Mouse (Mus musculus) retina, postnatal 7 days (tissue): ENCODE results near the gene Magoh.

Experiments
- DNase-seq: peaks from one replicate; pipeline ENCODE4 v3.0.0-alpha.2; 2012; ENCODE audit warnings: low read depth, low spot score

Gene Magoh

DNA sequence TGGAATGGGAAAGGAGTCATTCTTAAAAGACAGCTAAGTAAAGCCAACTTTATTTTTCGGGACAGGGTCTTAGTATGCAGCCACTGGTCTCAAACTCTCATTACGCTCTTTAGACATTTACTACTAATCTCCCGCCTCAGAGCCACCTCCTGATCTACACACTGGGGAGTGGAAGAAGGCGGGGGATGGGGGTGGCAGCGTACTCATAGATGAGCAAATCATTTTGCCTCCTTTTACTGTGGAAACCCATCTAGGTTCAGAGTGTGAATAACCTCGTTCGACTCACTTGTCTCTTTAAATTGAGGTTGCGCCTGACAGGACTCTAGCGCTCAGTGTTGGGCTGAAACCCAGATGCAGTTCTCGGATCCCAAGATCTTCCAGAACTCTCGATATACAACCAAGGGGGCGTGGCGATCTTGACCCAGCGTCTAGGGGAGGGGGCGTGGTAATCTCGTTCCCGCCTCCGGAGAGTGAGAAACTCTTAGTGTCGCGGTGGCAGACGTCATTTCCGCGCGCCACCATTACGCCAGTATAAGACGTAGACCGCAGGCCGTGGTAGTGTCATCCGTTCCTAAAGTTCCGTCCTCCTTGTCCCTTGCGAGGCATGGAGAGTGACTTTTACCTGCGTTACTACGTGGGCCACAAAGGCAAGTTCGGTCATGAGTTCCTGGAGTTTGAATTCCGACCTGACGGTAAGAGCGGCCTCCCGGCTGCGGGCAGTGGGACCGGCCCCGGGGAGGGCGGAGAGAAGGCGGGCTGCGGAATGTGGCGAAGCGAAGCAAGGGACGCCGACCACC lies at the start of gene Magoh:
TSS of gene Magoh (plus strand) at position 502 of the 797 bp plus-strand sequence.
- DNase-seq, result peak; percentile 92

GRCm38 (mm10) chr4:107830189-107830588 lies 49.4 kb upstream of the Magoh start:
- no peak for DNase-seq

DNA sequence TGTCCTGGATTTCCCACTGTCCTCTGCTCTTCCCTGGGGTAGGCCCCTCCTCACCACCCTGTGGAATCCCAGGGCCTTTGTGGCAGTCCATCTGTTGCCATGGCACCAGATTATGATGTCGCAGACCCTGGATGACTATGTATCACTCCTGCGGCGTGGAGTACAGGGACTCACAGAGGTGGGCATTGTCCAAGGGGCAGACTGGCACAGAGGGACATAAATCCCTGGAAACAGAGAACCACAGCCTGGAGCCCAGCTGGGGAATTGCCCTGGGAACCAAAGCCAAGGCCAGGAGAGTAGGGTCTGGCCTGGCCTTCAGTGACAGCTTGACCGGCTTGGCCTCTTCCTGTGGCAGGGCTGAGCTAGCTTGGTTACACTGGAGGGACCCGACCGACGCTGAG lies 48.7 kb upstream of the Magoh start:
- DNase-seq, result no peak

DNA sequence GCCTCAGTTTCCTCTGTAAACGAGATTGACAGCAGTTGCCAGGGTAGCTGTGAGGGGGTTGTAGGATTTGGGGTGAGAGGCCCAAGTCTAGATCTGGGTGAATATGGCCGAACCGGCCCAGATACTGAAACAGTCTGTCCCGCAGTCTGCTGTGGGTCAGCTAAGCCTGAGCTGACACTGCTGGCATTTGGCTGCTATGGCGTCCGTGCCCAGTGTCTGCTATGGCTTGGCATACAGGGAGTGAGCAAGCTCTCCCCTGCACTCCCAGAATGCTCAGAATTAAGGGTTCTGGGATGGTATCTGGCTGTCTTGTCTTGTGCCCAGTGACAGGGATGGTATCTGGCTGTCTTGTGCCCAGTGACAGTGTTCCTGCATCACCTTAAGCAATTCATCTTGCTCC lies 47.9 kb upstream of the Magoh start:
- DNase-seq, result no peak

- no peak for DNase-seq
Measured at GRCm38 (mm10) chr4:107833525-107833924, 46.0 kb upstream of the Magoh start.

GRCm38 (mm10) chr4:107834643-107835314 lies 44.8 kb upstream of the Magoh start:
- DNase-seq, result no peak

DNA sequence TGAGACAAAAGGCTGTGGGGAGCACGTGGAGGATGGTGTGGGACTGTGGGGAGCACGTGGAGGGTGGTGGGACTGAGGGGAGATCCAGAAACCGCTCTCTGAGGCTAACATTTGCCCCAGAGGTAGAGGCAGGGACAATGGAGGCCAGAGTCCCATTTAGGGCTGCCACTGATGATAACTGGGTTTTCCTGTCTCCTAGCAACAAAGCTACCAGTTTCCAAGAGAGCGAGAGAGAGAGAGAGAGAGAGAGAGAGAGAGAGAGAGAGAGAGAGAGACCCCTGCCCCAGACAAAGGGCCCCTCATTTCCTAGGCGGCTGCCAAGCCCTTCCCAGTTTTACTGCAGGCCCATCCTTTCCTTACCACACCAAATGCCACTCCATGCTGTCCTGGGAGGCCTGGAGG lies 44.0 kb upstream of the Magoh start:
- DNase-seq, result no peak

DNA sequence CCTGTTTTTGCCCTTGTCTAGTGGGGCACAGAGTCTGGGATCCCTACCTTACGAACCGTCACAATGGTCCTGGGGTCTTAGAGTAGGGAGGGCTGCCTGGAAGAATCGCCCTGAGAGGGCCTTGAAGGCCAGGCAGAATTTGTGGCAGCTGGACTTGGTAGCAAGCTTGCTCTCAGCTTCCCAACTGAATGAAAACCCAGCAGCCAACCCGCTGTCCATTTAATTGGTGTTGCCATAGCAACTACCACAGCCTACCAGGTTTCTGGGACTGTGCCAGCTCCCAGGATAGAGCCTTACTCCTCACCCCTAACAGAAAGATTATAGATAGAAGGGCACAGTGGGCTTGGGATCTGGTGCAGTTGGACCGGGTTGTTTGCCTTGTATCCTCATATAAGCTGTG lies 42.8 kb upstream of the Magoh start:
- DNase-seq, result peak; percentile 65

- no peak for DNase-seq
Measured at GRCm38 (mm10) chr4:107837910-107838309, 41.6 kb upstream of the Magoh start.

DNA sequence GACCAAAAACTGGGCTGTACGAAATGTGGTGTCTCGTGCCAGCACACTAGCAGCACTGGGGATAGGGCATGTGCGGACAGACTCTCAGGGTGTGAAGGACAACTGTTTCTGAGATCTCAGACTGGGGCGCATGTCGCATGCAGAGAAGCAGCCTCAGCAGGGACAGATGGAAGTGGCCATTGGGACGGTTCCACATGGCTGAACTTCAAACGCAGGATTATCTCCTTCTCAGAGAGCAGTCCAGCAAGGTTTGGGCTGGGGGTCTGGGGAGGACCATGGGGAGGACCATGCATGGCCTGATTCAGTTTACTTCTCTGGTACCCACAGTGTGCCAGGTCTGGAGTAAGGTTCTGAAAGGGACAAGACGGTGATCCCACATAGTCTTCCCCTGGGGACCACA lies 35.9 kb upstream of the Magoh start:
- DNase-seq, result no peak

DNA sequence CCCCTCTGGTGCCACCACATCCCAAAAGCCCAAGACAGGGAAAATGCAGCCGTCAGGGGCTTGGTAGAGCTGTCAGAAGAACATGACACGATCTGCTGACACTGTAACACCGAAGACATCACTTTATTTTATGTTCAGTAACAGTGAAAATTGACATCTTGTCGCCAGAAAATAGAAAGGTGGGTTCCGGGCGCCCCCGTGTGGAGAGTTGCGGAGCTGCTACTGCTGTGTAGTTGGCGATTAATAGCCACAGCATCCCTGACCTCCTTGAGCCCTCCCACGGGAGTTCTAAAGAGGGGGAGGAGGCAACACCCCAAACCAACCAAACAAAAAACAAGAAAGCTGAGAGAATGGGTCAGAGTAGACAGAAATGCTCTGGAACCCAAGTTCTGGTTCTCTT lies 34.6 kb upstream of the Magoh start:
- peak; percentile 54 for DNase-seq

DNA sequence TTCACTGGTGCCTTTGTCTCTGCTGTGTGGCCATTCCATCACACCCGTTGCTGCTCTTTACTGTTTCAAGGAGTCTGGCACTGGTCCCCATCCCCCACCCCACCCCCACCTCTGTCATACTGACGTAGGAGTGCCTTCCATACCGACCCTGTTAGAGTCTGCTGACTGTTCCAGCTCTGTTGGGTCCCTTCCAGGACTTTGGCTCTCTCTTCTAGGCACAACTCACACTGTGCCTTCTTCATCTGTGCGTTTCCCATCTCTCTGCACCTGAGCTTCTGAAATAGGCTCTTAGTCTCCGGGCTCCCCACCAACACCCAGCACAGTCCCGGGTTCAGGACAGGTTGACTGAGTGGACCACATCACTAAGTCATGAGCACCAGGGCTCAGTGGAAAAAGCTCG lies 32.8 kb upstream of the Magoh start:
- DNase-seq, result no peak

GRCm38 (mm10) chr4:107848546-107848945 lies 31.0 kb upstream of the Magoh start:
- no peak for DNase-seq

DNA sequence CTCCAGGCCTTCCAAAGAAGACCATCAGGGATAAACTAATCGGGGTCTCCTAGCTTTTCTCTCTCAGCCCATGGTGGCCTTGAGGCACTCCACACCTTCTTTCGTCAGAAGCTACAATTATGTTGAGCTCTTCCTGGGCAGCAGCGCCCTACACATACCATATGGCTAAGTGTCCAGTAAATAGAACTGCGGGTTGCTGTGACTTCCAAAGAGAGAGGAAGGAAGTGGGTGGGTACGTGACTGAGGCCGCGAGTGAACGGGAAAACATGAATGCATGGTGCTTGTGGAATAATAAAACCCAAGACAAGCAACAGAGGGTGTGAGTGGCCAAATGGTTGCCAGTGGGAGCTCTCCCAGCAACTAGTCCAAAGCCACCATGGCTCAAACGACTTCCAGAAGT lies 29.9 kb upstream of the Magoh start:
- DNase-seq, result no peak

GRCm38 (mm10) chr4:107850091-107850490 lies 29.5 kb upstream of the Magoh start:
- DNase-seq, result no peak

GRCm38 (mm10) chr4:107853333-107853732 lies 26.2 kb upstream of the Magoh start:
- DNase-seq, result no peak

- DNase-seq, result no peak
Measured at GRCm38 (mm10) chr4:107853836-107854235, 25.7 kb upstream of the Magoh start.

GRCm38 (mm10) chr4:107856958-107857686 lies 22.4 kb upstream of the Magoh start:
- no peak for DNase-seq

GRCm38 (mm10) chr4:107858995-107859394 lies 20.6 kb upstream of the Magoh start:
- DNase-seq, result no peak

DNA sequence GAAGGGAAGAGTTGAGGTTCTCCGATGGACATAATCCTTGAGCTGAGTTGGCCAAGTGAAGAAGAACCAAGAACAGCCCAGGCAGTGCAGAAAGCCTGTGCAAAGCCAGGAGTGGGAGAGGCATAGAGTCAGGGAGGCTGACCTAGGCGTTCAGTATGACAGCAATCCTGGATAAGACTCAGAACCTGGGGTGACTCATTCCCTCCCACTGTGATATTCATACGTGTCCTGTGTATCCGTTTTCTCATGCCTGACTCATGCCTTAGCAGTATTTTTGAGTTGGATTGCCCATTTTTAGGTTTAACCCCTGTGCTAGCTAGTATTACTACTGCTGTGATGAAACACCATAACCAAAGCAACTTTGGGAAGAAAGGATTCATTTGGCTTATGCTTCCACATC lies 14.7 kb upstream of the Magoh start:
- DNase-seq, result no peak

DNA sequence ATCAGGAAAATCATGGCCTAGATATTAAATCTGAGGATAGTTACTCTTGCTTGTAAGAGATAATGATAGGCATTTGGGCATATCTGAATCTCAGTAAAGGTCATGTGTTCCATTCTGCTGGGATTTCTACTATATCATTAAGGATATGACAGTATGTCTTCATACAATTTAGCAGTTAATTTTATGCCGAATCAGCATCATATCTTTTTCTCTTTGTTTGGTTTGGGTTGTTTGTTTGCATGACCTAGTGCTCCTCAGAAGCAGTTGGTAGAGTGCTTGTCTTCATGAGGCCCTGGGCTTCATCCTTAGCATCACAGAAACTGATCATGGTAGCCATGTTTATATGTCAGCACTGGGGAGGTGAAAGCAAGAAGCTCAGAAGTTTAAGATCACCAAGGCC lies 2.1 kb downstream of the Magoh start:
- no peak for DNase-seq

DNA sequence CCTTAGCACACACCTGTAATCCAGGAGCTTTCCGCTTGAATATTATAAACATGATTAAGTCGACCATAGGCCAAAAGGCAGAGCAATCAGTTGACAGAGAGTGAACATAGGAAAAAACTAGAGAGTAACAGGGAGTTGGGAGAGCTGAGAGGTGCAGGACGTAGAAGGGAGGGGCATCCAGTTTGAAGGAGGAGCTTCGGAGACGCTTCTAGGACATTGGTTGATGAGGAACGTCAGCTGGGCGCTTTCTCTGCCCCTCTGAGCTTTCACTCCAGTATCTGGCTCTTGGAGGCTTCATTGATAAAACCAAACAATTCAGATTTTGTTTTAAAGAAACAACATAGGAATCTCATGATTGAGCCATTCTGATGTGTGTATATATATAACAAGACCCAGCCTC lies 6.8 kb downstream of the Magoh start:
- no peak for DNase-seq

DNA sequence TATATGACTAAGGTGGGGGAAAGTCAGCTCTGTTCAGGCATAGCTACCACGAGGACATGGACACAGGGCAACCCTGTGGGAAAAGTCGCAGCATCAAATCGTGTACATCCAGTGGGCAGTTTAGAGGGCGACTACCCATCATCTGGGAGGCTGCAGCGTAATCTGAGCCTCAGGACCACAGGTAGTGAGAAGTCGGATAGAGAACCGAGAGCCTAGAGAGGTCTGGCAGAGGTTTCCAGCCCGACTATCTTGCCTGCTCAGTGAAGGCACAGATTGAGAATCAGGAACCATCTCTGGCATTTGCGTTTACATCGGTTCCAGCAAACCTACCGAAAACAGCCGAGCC lies 9.8 kb downstream of the Magoh start:
- DNase-seq, result no peak
